Mouse (Mus musculus): ENCODE data around the gene Sprr2b. TPM values are rescaled to one million over a fixed set of nuclear protein-coding genes. Genes with fewer than 3 reads are reported as not detected.

Sprr2b gene
- not detected for polyA plus RNA-seq (2012; fragmentation: generic; extraction: Trizol)

GRCm38 (mm10) chr3:92316320-92316719 is at the start of gene Sprr2b:
Sprr2b (plus strand) TSS chr3:92316620.

GRCm38 (mm10) chr3:92285101-92285500 is 31.3 kb upstream of the Sprr2b start, which contains the start of gene Sprr2a3:
Sprr2a3 (plus strand) TSS chr3:92285417.

GRCm38 (mm10) chr3:92338840-92339239 is 22.4 kb downstream of the Sprr2b start, which contains the start of gene Sprr2d:
Sprr2d (plus strand) TSS chr3:92339140.

GRCm38 (mm10) chr3:92351843-92352242 is 35.4 kb downstream of the Sprr2b start, which contains the start of gene Sprr2e:
Sprr2e (plus strand) TSS chr3:92352143.

GRCm38 (mm10) chr3:92364887-92365286 is 48.5 kb downstream of the Sprr2b start, which contains the start of gene Sprr2f:
Sprr2f (plus strand) TSS chr3:92365187.

Other genes starting within 250 kb of the Sprr2b start
- under 1 TPM in 1 of 2 experiments, not detected in 1; 0.01 TPM for gene Lor, start 233.5 kb upstream of the Sprr2b start, polyA plus RNA-seq (2012; fragmentation: generic; extraction: Trizol)
- gene Prr9, start 192.7 kb upstream of the Sprr2b start, polyA plus RNA-seq (2012; fragmentation: generic; extraction: Trizol), result not detected
- gene Lelp1, start 173.9 kb upstream of the Sprr2b start, polyA plus RNA-seq (2012; fragmentation: generic; extraction: Trizol), result not detected
- gene Sprr2a1, start 100.8 kb upstream of the Sprr2b start, polyA plus RNA-seq (2012; fragmentation: generic; extraction: Trizol), result not detected
- under 1 TPM; 0.09 to 0.75 TPM for gene Sprr2a2, start 100.7 kb upstream of the Sprr2b start, polyA plus RNA-seq (2012; fragmentation: generic; extraction: Trizol)
- under 1 TPM in 1 of 2 experiments, not detected in 1; 0.06 TPM for gene Sprr2a3, start 31.2 kb upstream of the Sprr2b start, polyA plus RNA-seq (2012; fragmentation: generic; extraction: Trizol)
- not detected for gene Sprr2d, start 22.5 kb downstream of the Sprr2b start, polyA plus RNA-seq (2012; fragmentation: generic; extraction: Trizol)
- under 1 TPM in 1 of 2 experiments, not detected in 1; 0.05 TPM for gene Sprr2e, start 35.5 kb downstream of the Sprr2b start, polyA plus RNA-seq (2012; fragmentation: generic; extraction: Trizol)
- gene Sprr2f, start 48.6 kb downstream of the Sprr2b start, polyA plus RNA-seq (2012; fragmentation: generic; extraction: Trizol), result not detected
- gene Sprr2h, start 69.1 kb downstream of the Sprr2b start, polyA plus RNA-seq (2012; fragmentation: generic; extraction: Trizol), result under 1 TPM in 1 of 2 experiments, not detected in 1; 0.04 TPM
- gene Sprr2i, start 91.4 kb downstream of the Sprr2b start, polyA plus RNA-seq (2012; fragmentation: generic; extraction: Trizol), result not detected
- under 1 TPM in 1 of 2 experiments, not detected in 1; 0.15 TPM for gene Sprr2j-ps, start 101.5 kb downstream of the Sprr2b start, polyA plus RNA-seq (2012; fragmentation: generic; extraction: Trizol)
- gene Gm9774, start 112.8 kb downstream of the Sprr2b start, polyA plus RNA-seq (2012; fragmentation: generic; extraction: Trizol), result 10 to 100 TPM in 1 of 2 experiments, 1 to 10 TPM in 1; 6.3 to 13.3 TPM
- 1 to 10 TPM in 1 of 2 experiments, under 1 TPM in 1; 0.38 to 2.1 TPM for gene Sprr2k, start 116.0 kb downstream of the Sprr2b start, polyA plus RNA-seq (2012; fragmentation: generic; extraction: Trizol)
- not detected for gene Sprr1b, start 122.2 kb downstream of the Sprr2b start, polyA plus RNA-seq (2012; fragmentation: generic; extraction: Trizol)
- gene Sprr3, start 142.1 kb downstream of the Sprr2b start, polyA plus RNA-seq (2012; fragmentation: generic; extraction: Trizol), result not detected
- gene Sprr1a, start 169.3 kb downstream of the Sprr2b start, polyA plus RNA-seq (2012; fragmentation: generic; extraction: Trizol), result 10 to 100 TPM in 1 of 2 experiments, 1 to 10 TPM in 1; 4.8 to 21.7 TPM
- not detected for gene Sprr4, start 183.9 kb downstream of the Sprr2b start, polyA plus RNA-seq (2012; fragmentation: generic; extraction: Trizol)
- not detected for gene 2310046K23Rik, start 217.9 kb downstream of the Sprr2b start, polyA plus RNA-seq (2012; fragmentation: generic; extraction: Trizol)

All from C3H10T1/2 (cell line).